Mouse (Mus musculus): ENCODE results near the gene Lamb2. TPM values are rescaled to one million over a fixed set of nuclear protein-coding genes. Genes with fewer than 3 reads are reported as not detected.

Gene Lamb2
- 19.1 and 22.7 TPM in 2 replicates for polyA plus RNA-seq (2015; fragmentation: Nextera tagmentation; extraction: Ambion mirVana)

GRCm38 (mm10) chr9:108479721-108480351 is at the start of gene Lamb2:
Lamb2 (plus strand) TSS chr9:108479736.
- peak; percentile 60; the same call in 1 of the 2 replicates for ATAC-seq (replicated peaks)

GRCm38 (mm10) chr9:108431431-108432067 is 48.0 kb upstream of the Lamb2 start:
- ATAC-seq (replicated peaks): no peak
- H3K9me3 ChIP-seq: no peaks in the 10 kb centered on the region
- WGBS: 53% methylated on average over 32 of the region's 32 CpGs
- H3K4me2 ChIP-seq: peak overlapping the region; percentile 46
- no peak overlapping the region for H3K27ac ChIP-seq
- H3K9ac ChIP-seq: no peak overlapping the region; the same call in 1 of the 2 replicates
- H3K4me1 ChIP-seq: peaks cover 6% of the 10 kb centered on the region; the same call in 1 of the 2 replicates
- no peaks in the 10 kb centered on the region for H3K27me3 ChIP-seq (replicated peaks)
- no peaks in the 10 kb centered on the region for H3K36me3 ChIP-seq (replicated peaks)
- H3K4me3 ChIP-seq: peak overlapping the region; percentile 31

More at GRCm38 (mm10) chr9:108479721-108480351, at the start of gene Lamb2:
- Histone ChIP-seq H3K9ac (peak within 1 kb of the TSS; percentile 8), H3K4me3 (peak within 1 kb of the TSS; percentile 35), H3K27ac (0 out of 2 replicates have a peak within 1 kb of the TSS, but pooled peaks have one; percentile 45), H3K9me3 (no peaks in the 10 kb centered on the region), H3K4me1 (peaks cover 18% of the 10 kb centered on the region), H3K27me3 (replicated peaks) (no peaks in the 10 kb centered on the region), H3K4me2 (peak within 1 kb of the TSS; percentile 54), H3K36me3 (replicated peaks) (no peaks in the 10 kb centered on the region)
- 8% methylated on average over 10 of the region's 10 CpGs for WGBS

GRCm38 (mm10) chr9:108436182-108436581 is 43.4 kb upstream of the Lamb2 start, which contains the start of gene BC048562:
BC048562 (plus strand) TSS chr9:108436482.
- no peak within 1 kb of the TSS for H3K9ac ChIP-seq
- no peak within 1 kb of the TSS for H3K4me2 ChIP-seq
- peak within 1 kb of the TSS; percentile 48; the same call in 1 of the 2 replicates for H3K27ac ChIP-seq
- no peaks in the 10 kb centered on the region for H3K36me3 ChIP-seq (replicated peaks)
- H3K9me3 ChIP-seq: no peaks in the 10 kb centered on the region
- H3K4me3 ChIP-seq: no peak within 1 kb of the TSS
- peaks cover 14% of the 10 kb centered on the region for H3K4me1 ChIP-seq
- H3K27me3 ChIP-seq (replicated peaks): no peaks in the 10 kb centered on the region
- 11% methylated on average over 3 of the region's 3 CpGs for WGBS
- no peak for ATAC-seq (replicated peaks)

- Histone ChIP-seq H3K4me1 (peaks cover 14% of the 10 kb centered on the region), H3K9ac (no peak overlapping the region), H3K27me3 (replicated peaks) (no peaks in the 10 kb centered on the region), H3K36me3 (replicated peaks) (no peaks in the 10 kb centered on the region), H3K9me3 (no peaks in the 10 kb centered on the region), H3K27ac (no peak overlapping the region), H3K4me3 (no peak overlapping the region), H3K4me2 (no peak overlapping the region)
- 68% methylated on average over 6 of the region's 6 CpGs for WGBS
- ATAC-seq (replicated peaks): no peak
Observed at GRCm38 (mm10) chr9:108439176-108439575, 40.4 kb upstream of the Lamb2 start.

GRCm38 (mm10) chr9:108440485-108440884 is 39.1 kb upstream of the Lamb2 start:
- ATAC-seq (replicated peaks): no peak
- no peaks in the 10 kb centered on the region for H3K27me3 ChIP-seq (replicated peaks)
- no peak overlapping the region for H3K4me2 ChIP-seq
- 70% methylated on average over 5 of the region's 5 CpGs for WGBS
- peaks cover 14% of the 10 kb centered on the region for H3K4me1 ChIP-seq
- no peaks in the 10 kb centered on the region for H3K9me3 ChIP-seq
- H3K9ac ChIP-seq: no peak overlapping the region
- H3K4me3 ChIP-seq: no peak overlapping the region
- H3K36me3 ChIP-seq (replicated peaks): no peaks in the 10 kb centered on the region
- no peak overlapping the region for H3K27ac ChIP-seq

GRCm38 (mm10) chr9:108441236-108441919 is 38.2 kb upstream of the Lamb2 start:
- Histone ChIP-seq H3K9ac (no peak overlapping the region), H3K4me1 (peaks cover 10% of the 10 kb centered on the region), H3K27me3 (replicated peaks) (no peaks in the 10 kb centered on the region), H3K27ac (no peak overlapping the region), H3K36me3 (replicated peaks) (no peaks in the 10 kb centered on the region), H3K9me3 (no peaks in the 10 kb centered on the region), H3K4me2 (no peak overlapping the region), H3K4me3 (no peak overlapping the region)
- 84% methylated on average over 11 of the region's 11 CpGs for WGBS
- no peak for ATAC-seq (replicated peaks)

GRCm38 (mm10) chr9:108445125-108445524 is 34.4 kb upstream of the Lamb2 start:
- no peaks in the 10 kb centered on the region for H3K27me3 ChIP-seq (replicated peaks)
- 74% methylated on average over 9 of the region's 9 CpGs for WGBS
- ATAC-seq (replicated peaks): no peak

GRCm38 (mm10) chr9:108449860-108450259 is 29.7 kb upstream of the Lamb2 start:
- peak overlapping the region; percentile 72; the same call in 1 of the 2 replicates for H3K9ac ChIP-seq
- H3K4me3 ChIP-seq: peak overlapping the region; percentile 68
- H3K36me3 ChIP-seq (replicated peaks): peaks cover 7% of the 10 kb centered on the region
- WGBS: 13% methylated on average over 4 of the region's 4 CpGs
- H3K27me3 ChIP-seq (replicated peaks): no peaks in the 10 kb centered on the region
- peak; percentile 45 for ATAC-seq (replicated peaks)
- peaks cover 50% of the 10 kb centered on the region for H3K4me1 ChIP-seq
- H3K27ac ChIP-seq: peak overlapping the region; percentile 87
- no peaks in the 10 kb centered on the region for H3K9me3 ChIP-seq
- H3K4me2 ChIP-seq: peak overlapping the region; percentile 73

More at GRCm38 (mm10) chr9:108445125-108445524, 34.4 kb upstream of the Lamb2 start:
- H3K27ac ChIP-seq: no peak overlapping the region
- H3K9ac ChIP-seq: no peak overlapping the region
- peaks cover 19% of the 10 kb centered on the region for H3K4me1 ChIP-seq
- H3K4me3 ChIP-seq: no peak overlapping the region
- peaks cover 7% of the 10 kb centered on the region for H3K36me3 ChIP-seq (replicated peaks)
- H3K9me3 ChIP-seq: no peaks in the 10 kb centered on the region
- H3K4me2 ChIP-seq: no peak overlapping the region

GRCm38 (mm10) chr9:108450292-108451169 is 29.0 kb upstream of the Lamb2 start:
- 41% methylated on average over 21 of the region's 21 CpGs for WGBS
- H3K9me3 ChIP-seq: no peaks in the 10 kb centered on the region
- H3K4me2 ChIP-seq: peak overlapping the region; percentile 73
- peak overlapping the region; percentile 72 for H3K9ac ChIP-seq
- ATAC-seq (replicated peaks): peak; percentile 55
- peak overlapping the region; percentile 87 for H3K27ac ChIP-seq
- peaks cover 7% of the 10 kb centered on the region for H3K36me3 ChIP-seq (replicated peaks)
- peaks cover 50% of the 10 kb centered on the region for H3K4me1 ChIP-seq
- no peaks in the 10 kb centered on the region for H3K27me3 ChIP-seq (replicated peaks)
- peak overlapping the region; percentile 68 for H3K4me3 ChIP-seq

- peaks cover 50% of the 10 kb centered on the region for H3K4me1 ChIP-seq
- peak overlapping the region; percentile 87 for H3K27ac ChIP-seq
- no peaks in the 10 kb centered on the region for H3K27me3 ChIP-seq (replicated peaks)
- H3K4me3 ChIP-seq: peak overlapping the region; percentile 68
- H3K9me3 ChIP-seq: no peaks in the 10 kb centered on the region
- H3K36me3 ChIP-seq (replicated peaks): peaks cover 7% of the 10 kb centered on the region
- no peak for ATAC-seq (replicated peaks)
- 81% methylated on average over 6 of the region's 6 CpGs for WGBS
- H3K4me2 ChIP-seq: peak overlapping the region; percentile 73
- peak overlapping the region; percentile 72 for H3K9ac ChIP-seq
Observed at GRCm38 (mm10) chr9:108451170-108451493, 28.4 kb upstream of the Lamb2 start.

GRCm38 (mm10) chr9:108451519-108452160 is 27.9 kb upstream of the Lamb2 start:
- no peaks in the 10 kb centered on the region for H3K9me3 ChIP-seq
- 46% methylated on average over 6 of the region's 6 CpGs for WGBS
- H3K4me1 ChIP-seq: peaks cover 50% of the 10 kb centered on the region
- H3K9ac ChIP-seq: peak overlapping the region; percentile 72
- H3K4me2 ChIP-seq: peak overlapping the region; percentile 73
- peaks cover 7% of the 10 kb centered on the region for H3K36me3 ChIP-seq (replicated peaks)
- ATAC-seq (replicated peaks): peak; percentile 10
- peak overlapping the region; percentile 68 for H3K4me3 ChIP-seq
- peak overlapping the region; percentile 87 for H3K27ac ChIP-seq
- H3K27me3 ChIP-seq (replicated peaks): no peaks in the 10 kb centered on the region

Data from midbrain, embryonic 15.5 days (tissue).